Mouse (Mus musculus): ENCODE data around the gene Pde8b.

Pde8b gene

DNA sequence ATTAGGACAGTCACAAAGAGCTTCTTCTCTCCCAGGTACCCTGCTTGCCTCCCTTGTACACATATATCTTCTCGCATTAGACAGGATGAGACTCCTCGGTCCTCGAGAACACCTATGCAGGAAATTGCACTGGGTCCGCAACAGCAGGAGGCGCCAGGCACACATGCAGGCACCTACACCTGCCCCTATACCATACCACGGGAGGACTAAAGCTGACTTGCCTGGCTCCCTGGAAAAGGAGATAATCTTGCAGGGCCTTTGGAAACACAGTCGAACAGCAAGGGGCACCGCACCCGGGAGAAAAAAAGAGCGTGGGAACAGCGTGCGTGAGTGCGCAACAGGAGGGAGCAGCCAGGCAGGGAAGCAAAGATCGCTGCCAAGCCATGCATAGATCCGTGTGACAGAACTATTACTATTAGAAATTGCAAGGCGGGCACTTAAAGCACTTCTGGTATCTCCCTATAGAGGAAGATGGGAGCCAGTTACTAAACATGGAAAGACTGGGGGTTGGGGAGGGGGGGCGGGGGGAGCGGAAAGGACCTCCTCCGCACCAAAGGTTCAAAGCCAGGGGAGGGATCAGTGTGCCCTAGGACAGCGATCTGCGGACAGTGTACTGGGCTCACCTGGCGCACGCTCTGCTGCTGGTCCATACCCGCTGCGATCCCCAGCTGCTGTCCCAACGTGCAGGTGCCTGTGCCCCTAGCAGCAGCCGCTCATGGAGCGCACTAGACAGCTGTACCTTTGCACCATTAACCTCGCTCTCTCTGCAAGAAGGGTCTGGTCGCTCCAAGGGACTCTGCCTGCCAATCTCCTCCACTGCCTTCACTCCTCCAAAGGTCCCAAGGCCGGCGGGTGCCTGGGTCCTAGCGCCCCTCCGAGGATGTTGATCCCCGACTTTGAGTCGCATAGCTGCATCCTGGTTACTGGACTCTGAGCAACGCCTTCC is at the start of gene Pde8b:
Pde8b (minus strand) TSS at position 826 of the 946 bp plus-strand sequence.
- DNase-seq = peak; percentile 43

DNA sequence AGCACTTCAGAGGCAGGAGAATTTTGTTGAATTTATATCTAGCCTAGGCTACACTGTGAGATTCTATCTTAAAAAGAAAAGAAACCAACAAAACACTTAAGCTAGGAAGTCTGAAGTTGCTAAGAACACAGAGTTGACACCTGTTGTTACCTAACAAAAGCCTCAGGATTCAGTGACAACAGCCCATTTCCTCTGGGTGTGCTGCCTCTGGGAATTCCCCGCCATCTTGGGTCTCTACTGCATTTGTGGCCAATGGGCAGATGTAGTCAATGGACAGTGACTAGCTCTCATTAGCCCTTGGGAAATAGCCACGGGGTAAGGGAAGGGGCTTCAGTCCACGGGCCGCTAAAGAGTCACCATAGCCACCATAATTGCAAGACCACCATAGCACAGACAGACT is 41.8 kb upstream of the Pde8b start:
- DNase-seq = no peak

DNA sequence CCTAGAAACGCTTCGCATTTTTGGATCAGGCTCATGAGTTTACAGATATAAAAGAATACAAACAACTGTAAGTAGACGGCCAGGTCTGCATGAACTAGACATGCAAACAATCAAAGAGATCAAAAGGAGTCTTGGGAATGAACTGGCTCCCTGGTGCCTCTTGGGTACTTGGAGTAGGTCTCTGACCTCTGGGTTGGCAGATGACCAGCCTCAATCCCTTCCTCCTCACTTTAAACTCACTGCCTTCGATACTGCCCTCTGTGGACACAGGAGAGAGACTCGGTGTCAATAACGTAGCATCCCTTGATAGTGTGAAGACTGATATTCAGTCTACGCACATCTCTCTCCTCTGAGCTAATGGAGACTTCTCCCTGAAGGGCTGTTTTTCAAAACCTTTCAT is 37.9 kb upstream of the Pde8b start:
- no peak for DNase-seq

DNA sequence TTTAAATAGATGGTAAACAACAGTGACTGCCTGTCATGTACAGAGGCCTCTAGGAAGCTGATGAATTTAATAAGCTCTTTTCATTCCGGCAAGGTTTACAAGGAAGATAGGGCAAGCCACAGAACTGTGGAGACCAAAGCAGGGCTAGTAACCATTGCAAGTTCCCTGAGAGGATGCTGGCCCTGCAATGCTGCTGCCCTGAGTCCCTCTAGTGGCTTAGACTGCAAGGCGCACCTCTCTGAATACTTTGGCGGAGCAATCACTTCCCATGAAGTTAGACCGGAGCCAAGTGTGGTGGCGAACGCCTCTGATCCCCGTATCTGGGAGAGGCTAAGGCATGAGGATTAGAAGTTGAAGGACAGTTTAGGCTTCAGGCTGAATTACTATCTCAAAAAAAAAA is 36.9 kb upstream of the Pde8b start:
- peak; percentile 86 for DNase-seq

DNA sequence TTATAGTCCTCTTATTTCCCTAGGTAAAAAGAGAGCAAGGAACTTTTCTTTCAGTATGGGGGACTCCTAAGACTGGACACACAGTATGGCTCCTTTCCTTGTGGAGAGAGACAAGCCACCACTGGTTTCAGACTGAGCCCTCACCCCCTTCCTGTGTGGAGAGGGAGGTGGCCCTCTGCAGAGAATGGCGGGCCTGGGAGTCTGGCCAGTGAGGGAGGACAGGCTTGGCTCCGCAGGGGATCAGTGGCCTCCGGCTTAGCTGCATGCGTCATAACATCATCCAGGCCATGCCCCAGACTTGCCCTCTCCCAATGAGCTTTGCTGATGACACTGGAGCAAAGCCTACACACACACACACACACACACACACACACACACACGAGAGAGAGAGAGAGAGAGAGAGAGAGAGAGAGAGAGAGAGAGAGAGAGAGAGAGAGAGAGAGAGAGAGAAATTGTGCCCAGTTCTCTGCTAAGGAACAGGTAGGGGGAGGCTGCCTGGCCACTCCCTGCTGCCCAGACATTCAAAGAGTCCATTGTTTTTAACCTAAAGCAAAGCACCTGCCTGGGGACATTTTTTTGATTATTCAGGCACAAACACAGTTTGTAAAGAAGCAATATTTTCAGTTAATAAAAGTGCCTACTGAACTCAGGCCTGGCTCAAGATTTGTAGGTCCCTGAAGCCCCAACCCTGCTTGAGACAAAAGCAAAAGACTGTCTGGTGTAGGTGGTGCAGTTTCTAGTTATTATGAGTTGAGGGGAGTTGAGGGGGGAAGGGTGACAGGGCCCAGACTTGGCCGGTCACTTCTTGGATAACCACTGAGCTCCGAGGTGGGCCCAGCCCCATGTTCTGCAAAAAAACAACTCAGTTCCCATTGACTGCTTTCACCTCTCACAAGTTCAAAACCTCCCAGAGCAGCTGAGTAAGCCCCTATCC is 31.9 kb upstream of the Pde8b start:
- no peak for DNase-seq

DNA sequence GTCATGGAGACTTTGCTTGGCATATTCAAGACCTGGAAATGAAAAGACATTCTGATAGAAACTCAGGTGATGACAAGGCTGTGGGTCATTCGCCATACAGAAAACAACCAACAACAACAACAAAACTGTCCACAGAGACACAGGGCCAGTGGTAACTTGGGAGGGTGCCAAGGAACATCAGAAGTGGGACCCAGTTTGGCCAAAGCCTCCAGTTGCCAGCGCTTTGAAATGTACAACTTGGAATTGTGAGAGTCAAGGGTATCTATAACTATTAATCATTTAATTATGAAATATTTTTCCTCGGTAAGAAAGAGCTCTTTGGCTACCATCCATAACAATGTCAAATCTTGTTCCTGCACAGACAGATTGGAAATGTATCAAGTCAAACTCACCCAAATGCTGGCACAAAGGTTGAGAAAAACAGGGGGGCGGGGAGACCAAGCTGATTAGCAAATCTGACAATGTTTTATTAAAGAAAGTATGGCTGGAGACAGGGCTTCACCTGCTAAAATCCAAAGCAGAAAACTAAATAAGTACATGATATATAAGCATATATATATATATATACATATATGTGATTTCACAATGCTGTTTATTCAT is 28.4 kb upstream of the Pde8b start:
- no peak for DNase-seq

DNA sequence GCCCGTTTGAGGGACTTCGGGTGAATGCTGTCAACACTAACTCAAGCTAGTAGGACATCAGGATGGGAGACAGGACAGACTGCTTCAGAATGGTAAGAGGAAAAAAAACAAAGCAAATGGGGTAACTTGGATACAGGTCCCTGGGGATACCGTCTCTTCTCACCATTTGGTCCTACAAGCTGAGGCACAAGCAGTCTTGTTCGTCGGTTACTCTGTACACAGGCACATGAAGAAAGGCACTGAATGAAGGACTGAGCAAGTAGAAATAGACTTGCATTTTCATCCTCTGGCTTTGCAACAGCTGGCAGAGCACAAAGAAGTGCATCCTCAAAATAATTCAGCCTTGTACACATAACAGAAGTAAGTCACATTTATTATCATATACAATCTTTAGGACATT is 14.6 kb upstream of the Pde8b start:
- no peak for DNase-seq

DNA sequence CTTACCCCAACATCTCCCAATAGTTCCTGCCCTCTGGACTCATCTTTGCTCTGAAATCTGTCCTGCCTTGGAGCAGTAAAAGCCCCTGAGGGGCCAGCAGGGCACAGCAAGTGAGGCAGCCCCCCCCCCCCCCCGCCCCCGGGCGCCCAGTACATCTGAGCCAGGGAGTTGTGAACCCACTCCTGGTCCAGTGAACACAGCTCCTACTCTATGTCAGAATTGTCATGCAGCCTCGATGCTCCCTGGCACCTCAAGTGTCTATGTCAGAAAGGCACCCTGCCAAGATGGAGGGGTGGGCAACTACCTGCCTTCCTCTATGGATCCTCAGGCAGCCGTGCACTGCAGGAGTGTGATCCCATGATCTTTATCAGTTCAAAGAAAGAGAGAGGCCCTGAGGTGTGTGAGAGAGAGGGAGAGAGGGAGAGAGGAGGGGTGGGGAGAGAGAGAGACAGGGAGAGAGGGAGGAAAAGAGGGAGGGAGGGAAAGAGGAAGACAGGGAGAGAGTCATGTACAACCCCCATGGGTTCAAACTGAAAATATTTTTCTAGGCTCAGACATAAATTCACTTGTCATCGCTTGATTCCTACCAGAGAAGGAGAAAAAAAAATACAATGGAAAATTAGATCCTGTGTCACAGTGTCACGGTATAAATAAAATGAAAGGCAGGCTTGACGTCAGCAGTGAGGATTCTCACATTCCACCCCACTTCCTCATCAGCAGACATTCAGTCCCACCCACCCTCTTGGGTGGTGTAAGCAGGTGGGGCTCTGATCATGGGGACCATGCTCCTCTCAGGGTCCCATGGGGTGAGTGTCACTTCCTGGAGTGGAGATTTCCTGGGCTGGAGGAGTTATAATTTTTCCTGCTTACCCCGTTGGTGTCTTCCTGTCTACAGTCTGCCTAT is 11.0 kb upstream of the Pde8b start:
- peak; percentile 4 for DNase-seq

DNA sequence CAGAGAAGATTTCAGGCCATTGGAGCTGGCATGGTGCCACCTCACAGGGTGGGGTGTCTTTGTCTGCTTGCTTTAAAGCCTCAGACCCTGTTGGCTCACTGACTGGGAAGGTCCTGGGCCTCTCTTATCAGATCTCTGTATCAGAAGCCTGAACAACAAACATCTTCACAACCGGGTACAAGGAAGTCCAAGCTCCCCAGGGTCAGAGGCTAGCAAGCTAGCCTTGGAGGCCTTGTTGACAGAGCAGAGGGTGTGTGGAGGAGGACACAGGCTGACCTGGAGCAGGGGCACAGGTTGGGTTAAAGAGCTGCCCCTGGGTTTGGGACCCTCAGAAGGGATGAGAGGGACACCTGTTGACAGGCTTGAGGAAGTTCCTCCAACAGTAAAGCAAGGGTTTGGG is 10.3 kb upstream of the Pde8b start:
- peak; percentile 33 for DNase-seq

DNA sequence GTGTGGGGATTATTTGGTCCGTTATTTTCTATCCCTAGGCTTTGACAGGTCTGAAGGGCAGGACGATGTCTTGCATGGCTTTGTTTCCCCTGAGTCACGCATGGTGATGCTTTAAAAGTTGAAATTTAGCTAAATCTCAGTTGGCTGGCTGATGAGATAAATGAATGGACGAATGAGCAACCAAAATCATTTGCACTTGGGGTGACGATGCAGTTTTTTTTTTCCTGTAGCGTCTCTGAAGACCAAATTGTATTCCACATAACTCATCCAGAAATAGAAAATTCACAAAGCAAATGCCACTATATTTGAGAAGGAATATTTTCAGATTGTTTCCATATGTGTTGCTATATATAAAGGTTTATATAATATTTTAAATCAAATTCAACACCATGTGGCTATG is 6.9 kb upstream of the Pde8b start:
- DNase-seq = no peak

DNA sequence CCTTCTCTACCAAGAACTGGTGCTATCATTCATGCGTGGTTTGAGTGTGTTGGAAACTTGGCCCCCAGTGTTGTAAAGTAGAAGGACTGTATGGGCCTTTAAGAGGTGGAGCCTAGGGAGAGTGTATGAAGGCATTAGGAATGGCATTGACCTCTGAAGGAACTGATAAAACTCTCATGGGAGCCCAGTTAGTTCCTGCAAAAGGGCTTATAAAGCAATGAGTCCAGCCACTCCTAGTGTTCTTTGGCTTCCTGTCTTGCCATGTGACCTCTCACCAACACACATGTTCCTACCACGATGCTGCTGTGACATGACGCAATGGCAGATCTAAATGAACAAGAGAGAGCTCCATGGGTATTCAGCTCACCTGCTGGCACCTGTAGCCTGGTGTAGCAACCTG is 4.9 kb upstream of the Pde8b start:
- no peak for DNase-seq

DNA sequence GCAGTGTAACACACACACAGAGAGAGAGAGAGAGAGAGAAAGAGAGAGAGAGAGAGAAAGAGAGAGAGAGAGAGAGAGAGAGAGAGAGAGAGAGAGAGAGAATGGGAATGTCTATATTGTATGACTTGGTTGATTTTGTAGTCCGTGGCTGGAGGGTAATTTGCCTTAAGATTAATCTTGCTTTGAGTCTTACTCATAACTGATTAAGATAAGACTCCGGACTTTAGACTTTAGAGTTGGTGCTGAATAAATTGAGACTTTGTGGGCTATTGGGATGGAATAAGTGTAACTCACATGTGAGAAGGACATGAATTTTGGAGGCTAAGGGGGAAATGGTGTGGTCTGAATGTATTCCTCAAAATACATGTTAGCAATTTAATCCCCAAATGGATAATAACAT is 7.1 kb downstream of the Pde8b start:
- DNase-seq = no peak

DNA sequence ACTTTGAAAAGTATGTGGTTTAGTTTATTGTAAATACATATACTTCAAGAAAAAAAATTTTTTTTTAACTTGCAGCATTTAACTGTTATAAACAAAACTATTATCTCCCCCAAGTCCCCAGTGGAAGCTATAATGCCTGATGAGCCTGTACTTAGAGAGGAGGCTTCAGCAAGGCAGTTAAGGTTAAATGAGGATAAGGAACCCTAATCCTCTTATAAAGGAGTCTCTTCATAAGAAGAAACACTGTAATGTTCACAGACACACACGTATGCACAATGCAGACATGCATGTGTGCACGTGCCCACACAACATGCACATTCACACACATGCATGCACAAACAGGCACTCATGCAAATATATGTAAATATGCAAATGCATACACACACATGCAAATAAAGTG is 12.6 kb downstream of the Pde8b start:
- no peak for DNase-seq

DNA sequence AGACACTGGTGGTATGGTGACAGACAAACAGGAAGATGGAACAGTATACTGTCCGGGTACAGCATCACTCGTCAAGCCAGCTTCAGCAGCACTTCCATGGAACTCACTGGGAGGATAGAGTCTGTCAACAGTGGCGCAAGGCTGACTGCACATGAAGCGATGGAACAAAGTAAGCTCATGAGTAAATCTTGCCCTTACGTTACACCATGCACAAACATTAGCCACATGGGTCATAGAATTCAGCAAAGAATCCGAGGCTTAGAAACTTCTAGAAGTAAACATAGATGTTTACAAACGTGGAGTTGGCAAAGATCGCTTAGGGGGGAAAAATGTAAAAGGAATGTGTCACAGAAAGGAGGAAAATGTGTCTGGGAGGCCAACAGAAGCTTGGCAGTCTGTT is 14.9 kb downstream of the Pde8b start:
- DNase-seq = no peak

DNA sequence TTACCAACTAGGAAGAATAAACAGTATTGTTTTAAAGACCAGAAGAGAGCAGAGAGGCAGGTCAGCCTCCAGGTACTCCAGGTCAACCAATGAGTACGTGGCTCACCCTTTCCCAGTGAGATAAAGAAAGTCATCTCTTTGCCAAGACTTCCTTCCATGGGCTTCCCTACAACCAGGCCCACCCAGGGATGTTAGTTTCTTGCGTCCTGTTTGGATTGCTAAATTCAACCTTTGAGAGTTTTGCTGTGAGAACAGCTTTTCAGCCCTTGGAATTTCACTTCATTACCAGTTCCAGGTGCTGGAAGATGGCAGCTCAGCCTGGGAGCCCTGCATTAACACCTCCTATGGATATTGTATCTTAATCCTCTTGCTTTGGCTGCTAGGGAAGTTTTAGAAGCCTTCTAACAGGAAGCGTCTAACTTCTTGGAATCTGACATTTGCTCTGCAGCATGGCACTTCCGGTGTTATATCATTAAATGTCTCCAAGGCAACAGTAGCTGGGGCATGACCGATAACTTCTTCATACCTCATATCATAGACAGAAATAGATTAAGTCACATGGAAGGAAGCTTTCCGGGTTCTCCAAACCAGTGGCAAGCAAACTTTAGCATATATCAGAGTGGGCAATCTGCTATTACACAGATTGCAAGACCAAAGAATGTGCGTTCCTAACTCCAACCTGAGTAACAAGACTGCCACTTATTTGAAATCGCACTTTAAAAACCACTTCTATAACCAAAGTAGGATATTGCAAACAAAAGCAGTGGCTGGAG is 18.6 kb downstream of the Pde8b start:
- peak; percentile 47 for DNase-seq

DNA sequence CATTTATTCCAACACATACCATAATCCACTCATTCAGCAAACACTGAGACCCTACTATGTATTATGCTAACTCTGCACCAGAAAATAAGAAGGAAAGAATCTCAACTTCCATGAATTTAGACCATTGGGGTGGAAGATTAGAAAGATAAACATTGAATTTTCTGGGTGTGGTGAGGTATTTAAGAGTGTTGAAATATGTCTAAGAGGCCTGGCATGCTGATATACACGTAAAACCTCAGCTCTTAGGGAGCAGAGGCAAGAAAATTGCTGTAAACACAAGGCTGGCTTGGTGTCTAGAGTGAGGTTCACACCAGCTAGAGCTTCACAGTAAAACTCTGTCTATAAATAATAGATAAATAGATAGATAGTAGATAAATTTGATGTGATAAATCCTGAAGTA is 19.8 kb downstream of the Pde8b start:
- no peak for DNase-seq

DNA sequence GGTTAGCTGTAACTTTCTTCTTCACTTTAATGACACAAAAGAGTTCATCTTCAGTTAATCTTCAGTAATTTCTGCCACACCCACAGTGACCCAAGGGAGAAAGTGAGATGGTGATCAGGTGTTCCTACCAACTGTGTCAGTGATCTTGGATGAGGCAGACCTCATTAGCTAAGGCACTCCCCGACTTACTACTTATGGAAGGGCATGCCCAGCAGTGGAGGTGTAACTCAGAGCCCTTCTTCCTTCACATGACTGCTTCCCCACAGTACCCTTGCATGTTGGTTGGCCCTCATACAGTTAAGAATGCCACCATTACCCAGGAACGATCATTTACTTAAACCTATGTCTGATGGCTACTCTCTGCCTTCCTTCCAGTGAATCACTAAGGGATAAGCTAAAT is 25.6 kb downstream of the Pde8b start:
- DNase-seq = no peak

DNA sequence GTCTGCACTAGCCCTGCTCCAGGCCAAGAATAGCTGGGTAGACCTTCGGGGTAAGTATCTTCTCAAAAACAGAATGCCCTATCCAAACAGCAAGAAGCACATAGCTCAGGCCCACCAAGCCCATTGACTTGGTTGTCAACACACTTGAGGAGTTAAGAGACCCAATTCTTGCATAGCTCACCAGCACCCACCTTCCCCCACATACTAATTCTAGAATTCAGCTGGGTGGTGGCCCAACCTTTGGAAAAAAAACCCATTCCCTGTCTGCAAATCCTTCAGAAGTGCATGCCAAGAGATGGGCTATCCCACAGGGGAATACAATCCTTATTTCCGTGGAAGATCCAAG is 26.7 kb downstream of the Pde8b start:
- peak; percentile 36 for DNase-seq

DNA sequence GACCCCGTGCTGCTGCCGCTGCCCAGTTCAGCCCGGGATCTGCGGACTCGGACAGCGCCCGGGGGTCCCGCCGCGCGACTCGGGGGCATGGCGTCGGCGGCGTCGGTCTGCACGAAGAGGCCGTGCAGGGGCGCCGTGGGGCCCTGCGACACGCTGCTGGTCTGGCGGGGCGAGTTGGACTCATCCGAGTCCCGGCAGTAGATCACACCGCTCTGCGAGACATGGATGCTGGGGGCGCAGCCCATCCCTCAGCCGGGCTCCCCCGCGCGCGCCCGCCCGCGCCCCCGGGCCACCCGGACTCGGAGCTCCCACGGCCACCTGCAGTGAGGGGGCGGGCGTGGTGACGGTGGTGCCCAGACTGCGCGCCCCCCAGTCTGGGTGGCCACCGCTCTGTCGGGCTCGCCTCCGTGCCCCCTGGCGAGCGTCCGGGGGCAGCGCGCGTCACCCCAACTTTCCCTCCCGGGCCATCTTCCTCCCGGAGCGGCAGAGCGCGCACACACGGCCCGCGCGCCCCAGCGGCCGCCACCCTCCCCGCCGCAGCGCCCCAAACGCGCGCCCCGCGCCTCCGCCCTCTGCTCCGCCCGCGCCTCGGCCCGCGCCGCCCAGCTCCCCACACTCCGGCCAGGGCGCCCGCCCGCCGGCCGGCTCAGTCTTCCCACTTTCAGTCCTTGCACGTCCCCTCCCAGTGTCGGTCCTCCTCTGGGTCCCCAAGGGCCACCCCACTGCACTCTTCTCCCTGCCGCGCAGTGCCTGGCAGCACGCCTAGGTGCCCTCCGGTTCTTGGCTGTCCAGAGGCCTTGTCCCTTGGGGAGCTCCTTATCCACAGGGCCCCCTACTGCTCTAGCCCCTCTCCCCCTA is 27.3 kb downstream of the Pde8b start:
- peak; percentile 38 for DNase-seq

DNA sequence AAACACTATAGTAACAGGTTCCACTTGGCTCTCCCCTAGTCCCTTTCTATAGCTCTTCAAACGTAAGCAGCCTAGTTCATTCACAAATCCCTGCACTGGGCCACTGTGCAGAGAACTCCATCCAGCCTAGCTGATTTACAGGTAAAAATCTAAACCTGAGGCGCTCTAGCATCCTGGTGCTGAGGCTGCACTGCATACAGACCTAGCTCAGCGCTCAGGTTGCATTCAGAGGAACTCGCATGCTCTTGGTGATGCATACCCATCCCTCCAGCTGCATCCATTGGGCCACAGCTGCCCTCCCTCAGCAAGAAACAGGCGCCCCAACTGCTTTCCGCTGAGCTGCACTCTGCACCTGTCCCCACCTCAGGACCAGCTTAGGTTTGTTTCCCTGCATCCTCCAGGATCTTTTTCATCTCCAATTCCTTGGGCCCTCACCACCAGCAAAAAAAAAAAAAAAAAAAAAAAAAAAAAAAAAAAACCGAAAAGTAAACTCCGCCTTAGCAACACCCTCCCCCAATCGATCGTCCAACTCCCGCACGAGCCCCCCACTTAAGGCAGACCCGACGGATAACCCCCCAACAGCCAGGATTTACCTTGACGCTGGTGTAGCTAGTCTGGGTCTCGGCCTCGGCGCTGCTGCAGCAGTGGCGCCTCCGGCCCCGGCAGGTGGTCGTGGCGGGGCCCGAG is 28.1 kb downstream of the Pde8b start:
- no peak for DNase-seq
